ENCODE assay signal across 29 mouse cellular contexts in the genomic region with DNA sequence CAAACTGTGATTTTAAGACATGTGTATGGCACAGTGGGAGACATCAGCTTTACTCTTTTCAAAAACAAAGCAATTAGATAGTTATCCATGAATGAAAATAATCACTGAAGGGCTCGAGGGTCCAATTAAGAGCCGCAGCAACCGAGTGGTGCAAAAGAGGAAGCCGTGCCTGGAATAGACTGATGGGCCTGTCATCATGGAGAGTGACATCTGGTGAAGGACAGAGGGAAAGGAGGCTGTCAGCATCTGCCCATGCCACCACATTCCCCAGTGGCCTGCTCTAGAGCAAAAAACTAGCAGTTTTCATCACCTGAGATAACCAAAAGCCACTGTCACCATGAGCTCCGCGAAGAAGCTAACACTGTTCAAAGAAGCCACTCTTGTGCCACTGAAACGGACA. TPM values are rescaled to one million over a fixed set of nuclear protein-coding genes. Genes with fewer than 3 reads are reported as not detected.
DNase-seq lines count a peak whose midpoint lies in the region; ATAC-seq lines count a peak whose summit lies in the region.
"Had no signal": no experiment of that assay in that cellular context is flagged by ENCODE, and none has a peak within 500 bp of the region (broad histone marks: within the 10 kb centered on the region; RNA-seq: fewer than 3 reads in every experiment).

No protein-coding gene starts in this region.

- no peaks in the 10 kb centered on the region for H3K9me3 ChIP-seq in forebrain, embryonic 12.5 days
- no peaks in the 10 kb centered on the region for H3K9me3 ChIP-seq in forebrain, embryonic 16.5 days (ENCODE audit: control insufficient read depth, low read length)
- no peaks in the 10 kb centered on the region for H3K9me3 ChIP-seq in hindbrain, embryonic 13.5 days
- no peaks in the 10 kb centered on the region for H3K9me3 ChIP-seq in hindbrain, embryonic 16.5 days (ENCODE audit: control insufficient read depth, low read length)
- no peaks in the 10 kb centered on the region for H3K9me3 ChIP-seq in neural tube, embryonic 13.5 days
- H3K9me3 ChIP-seq in neural tube, embryonic 15.5 days (replicated peaks) = no peaks in the 10 kb centered on the region
- H3K9me3 ChIP-seq in midbrain, embryonic 16.5 days (replicated peaks; ENCODE audit: control insufficient read depth, low read length, poor library complexity, severe bottlenecking) = no peaks in the 10 kb centered on the region
- H3K9me3 ChIP-seq: embryonic facial prominence, embryonic 12.5 days; G1E; heart, embryonic 15.5 days; liver, embryonic 12.5 days; megakaryocyte, embryonic 14.5 days had no signal

- H3K27ac ChIP-seq in forebrain, embryonic 12.5 days = no peak overlapping the region
- H3K27ac ChIP-seq in forebrain, embryonic 16.5 days (ENCODE audit: low read length) = no peak overlapping the region
- H3K27ac ChIP-seq in hindbrain, embryonic 13.5 days = no peak overlapping the region
- H3K27ac ChIP-seq in hindbrain, embryonic 16.5 days (ENCODE audit: low read depth, low read length) = no peak overlapping the region
- H3K27ac ChIP-seq in neural tube, embryonic 13.5 days (replicated peaks) = no peak overlapping the region
- H3K27ac ChIP-seq in neural tube, embryonic 15.5 days (replicated peaks) = no peak overlapping the region
- H3K27ac ChIP-seq in midbrain, embryonic 16.5 days (ENCODE audit: low read length) = no peak overlapping the region
- H3K27ac ChIP-seq: embryonic facial prominence, embryonic 12.5 days; heart, embryonic 15.5 days; kidney, postnatal 0 days; liver, embryonic 12.5 days had no signal

- no peaks in the 10 kb centered on the region for H3K27me3 ChIP-seq in forebrain, embryonic 12.5 days
- H3K27me3 ChIP-seq in forebrain, embryonic 16.5 days (replicated peaks; ENCODE audit: control insufficient read depth, insufficient read depth, low read length) = no peaks in the 10 kb centered on the region
- no peaks in the 10 kb centered on the region for H3K27me3 ChIP-seq in hindbrain, embryonic 13.5 days
- H3K27me3 ChIP-seq in hindbrain, embryonic 16.5 days (replicated peaks; ENCODE audit: control insufficient read depth, insufficient read depth, low read length) = no peaks in the 10 kb centered on the region
- no peaks in the 10 kb centered on the region for H3K27me3 ChIP-seq in neural tube, embryonic 13.5 days
- no peaks in the 10 kb centered on the region for H3K27me3 ChIP-seq in neural tube, embryonic 15.5 days (replicated peaks)
- no peaks in the 10 kb centered on the region for H3K27me3 ChIP-seq in midbrain, embryonic 16.5 days (ENCODE audit: control insufficient read depth, insufficient read depth, low read depth, low read length)
- H3K27me3 ChIP-seq: embryonic facial prominence, embryonic 12.5 days; heart, embryonic 15.5 days; liver, embryonic 12.5 days had no signal

- no peak overlapping the region for H3K4me2 ChIP-seq in forebrain, embryonic 12.5 days
- no peak overlapping the region for H3K4me2 ChIP-seq in forebrain, embryonic 16.5 days (ENCODE audit: low read length)
- no peak overlapping the region for H3K4me2 ChIP-seq in hindbrain, embryonic 13.5 days
- H3K4me2 ChIP-seq in hindbrain, embryonic 16.5 days (ENCODE audit: low read length) = no peak overlapping the region
- no peak overlapping the region for H3K4me2 ChIP-seq in neural tube, embryonic 13.5 days
- no peak overlapping the region for H3K4me2 ChIP-seq in neural tube, embryonic 15.5 days
- no peak overlapping the region for H3K4me2 ChIP-seq in midbrain, embryonic 16.5 days (ENCODE audit: low read length)
- H3K4me2 ChIP-seq: embryonic facial prominence, embryonic 12.5 days; heart, embryonic 15.5 days; liver, embryonic 12.5 days had no signal

- WGBS in forebrain, embryonic 12.5 days = 58% methylated on average over 7 of the region's 7 CpGs
- 49% methylated on average over 7 of the region's 7 CpGs for WGBS in forebrain, embryonic 16.5 days
- WGBS in hindbrain, embryonic 13.5 days = 49% methylated on average over 7 of the region's 7 CpGs
- WGBS in hindbrain, embryonic 16.5 days = 55% methylated on average over 7 of the region's 7 CpGs
- 58% methylated on average over 7 of the region's 7 CpGs for WGBS in neural tube, embryonic 13.5 days
- WGBS in neural tube, embryonic 15.5 days = 58% methylated on average over 7 of the region's 7 CpGs
- 64% methylated on average over 7 of the region's 7 CpGs for whole genome bisulfite sequencing in midbrain, embryonic 16.5 days

- ATAC-seq in forebrain, embryonic 12.5 days (ENCODE audit: low FRiP score) = 0 out of 2 replicates have a peak, but pooled peaks have one; percentile 36
- no peak for ATAC-seq in forebrain, embryonic 16.5 days
- 0 out of 2 replicates have a peak, but pooled peaks have one; percentile 52 for ATAC-seq in hindbrain, embryonic 13.5 days (ENCODE audit: low FRiP score)
- no peak for ATAC-seq in hindbrain, embryonic 16.5 days
- peak; percentile 69; the same call in 1 of the 2 replicates for ATAC-seq in neural tube, embryonic 13.5 days (ENCODE audit: low read depth)
- no peak for ATAC-seq in neural tube, embryonic 15.5 days (ENCODE audit: low FRiP score)
- ATAC-seq in midbrain, embryonic 16.5 days = peak; percentile 14; the same call in 1 of the 2 replicates
- ATAC-seq: intestine, embryonic 16.5 days; liver, embryonic 12.5 days; liver, postnatal 0 days had no signal

- H3K9ac ChIP-seq in forebrain, embryonic 12.5 days = no peak overlapping the region
- no peak overlapping the region for H3K9ac ChIP-seq in forebrain, embryonic 16.5 days (replicated peaks; ENCODE audit: low read depth, low read length)
- H3K9ac ChIP-seq in hindbrain, embryonic 13.5 days = no peak overlapping the region
- H3K9ac ChIP-seq in hindbrain, embryonic 16.5 days (ENCODE audit: low read depth, low read length) = no peak overlapping the region
- H3K9ac ChIP-seq in neural tube, embryonic 13.5 days = no peak overlapping the region
- H3K9ac ChIP-seq in neural tube, embryonic 15.5 days (replicated peaks) = no peak overlapping the region
- H3K9ac ChIP-seq in midbrain, embryonic 16.5 days (ENCODE audit: low read depth, low read length) = no peak overlapping the region
- H3K9ac ChIP-seq: embryonic facial prominence, embryonic 12.5 days; heart, embryonic 15.5 days; liver, embryonic 12.5 days; liver, postnatal 0 days had no signal

- DNase-seq in right cerebral cortex, postnatal 4 days = no peak
- DNase-seq: adrenal gland, adult 8-10 months; cerebellum, adult 8-10 months; cerebellum, postnatal 25 days; gastrocnemius, postnatal 10 days; kidney, adult 8-10 months; kidney, postnatal 4 days; layer of hippocampus, postnatal 36 days; left cerebral cortex, postnatal 4 days; liver, postnatal 0 days; lung, postnatal 4 days; right cerebral cortex, adult 18-20 months; thymus, adult 2 months; thymus, postnatal 36 days had no signal

- no peaks in the 10 kb centered on the region; the same call in 1 of the 2 replicates for H3K4me1 ChIP-seq in forebrain, embryonic 12.5 days
- no peaks in the 10 kb centered on the region for H3K4me1 ChIP-seq in forebrain, embryonic 16.5 days (replicated peaks; ENCODE audit: control insufficient read depth, insufficient read depth, low read length)
- peaks cover 5% of the 10 kb centered on the region; the same call in 1 of the 2 replicates for H3K4me1 ChIP-seq in hindbrain, embryonic 13.5 days (replicated peaks)
- H3K4me1 ChIP-seq in hindbrain, embryonic 16.5 days (ENCODE audit: control insufficient read depth, insufficient read depth, low read depth, low read length) = no peaks in the 10 kb centered on the region
- peaks cover 12% of the 10 kb centered on the region; the same call in 1 of the 2 replicates for H3K4me1 ChIP-seq in neural tube, embryonic 13.5 days (replicated peaks)
- no peaks in the 10 kb centered on the region for H3K4me1 ChIP-seq in neural tube, embryonic 15.5 days
- no peaks in the 10 kb centered on the region for H3K4me1 ChIP-seq in midbrain, embryonic 16.5 days (ENCODE audit: control insufficient read depth, insufficient read depth, low read length)
- H3K4me1 ChIP-seq: embryonic facial prominence, embryonic 12.5 days; heart, embryonic 15.5 days; liver, embryonic 12.5 days had no signal

- no peak overlapping the region for H3K4me3 ChIP-seq in forebrain, embryonic 12.5 days (replicated peaks)
- no peak overlapping the region for H3K4me3 ChIP-seq in forebrain, embryonic 16.5 days (replicated peaks; ENCODE audit: low read length)
- H3K4me3 ChIP-seq in hindbrain, embryonic 13.5 days = no peak overlapping the region
- no peak overlapping the region for H3K4me3 ChIP-seq in hindbrain, embryonic 16.5 days (ENCODE audit: low read length)
- H3K4me3 ChIP-seq in neural tube, embryonic 13.5 days = no peak overlapping the region
- no peak overlapping the region for H3K4me3 ChIP-seq in neural tube, embryonic 15.5 days (replicated peaks)
- H3K4me3 ChIP-seq in midbrain, embryonic 16.5 days (ENCODE audit: low read depth, low read length) = no peak overlapping the region
- H3K4me3 ChIP-seq: embryonic facial prominence, embryonic 12.5 days; heart, embryonic 15.5 days; liver, embryonic 12.5 days; megakaryocyte, embryonic 14.5 days had no signal

- no peaks in the 10 kb centered on the region for H3K36me3 ChIP-seq in forebrain, embryonic 12.5 days (replicated peaks)
- H3K36me3 ChIP-seq in forebrain, embryonic 16.5 days (ENCODE audit: control insufficient read depth, insufficient read depth) = no peaks in the 10 kb centered on the region
- H3K36me3 ChIP-seq in hindbrain, embryonic 13.5 days = no peaks in the 10 kb centered on the region
- H3K36me3 ChIP-seq in hindbrain, embryonic 16.5 days (ENCODE audit: control insufficient read depth, insufficient read depth, low read length) = no peaks in the 10 kb centered on the region
- no peaks in the 10 kb centered on the region for H3K36me3 ChIP-seq in neural tube, embryonic 13.5 days
- no peaks in the 10 kb centered on the region for H3K36me3 ChIP-seq in neural tube, embryonic 15.5 days
- H3K36me3 ChIP-seq in midbrain, embryonic 16.5 days (ENCODE audit: control insufficient read depth, insufficient read depth, low read length) = no peaks in the 10 kb centered on the region
- H3K36me3 ChIP-seq: embryonic facial prominence, embryonic 12.5 days; heart, embryonic 15.5 days; liver, embryonic 12.5 days had no signal

RNA-seq across cellular contexts. Expression of a gene that starts 25.6 kb away (rescaled TPM):
- polyA plus RNA-seq in forebrain, embryonic 12.5 days (2016; fragmentation: Nextera tagmentation; extraction: Ambion mirVana) = 13.1 and 13.8 TPM in 2 replicates
- 8.3 and 9.3 TPM in 2 replicates for polyA plus RNA-seq in forebrain, embryonic 16.5 days (2015; fragmentation: Nextera tagmentation; extraction: Ambion mirVana)
- polyA plus RNA-seq in hindbrain, embryonic 13.5 days (2015; fragmentation: Nextera tagmentation; extraction: Ambion mirVana) = 10.6 and 11.0 TPM in 2 replicates
- 10.1 and 11.7 TPM in 2 replicates for polyA plus RNA-seq in hindbrain, embryonic 16.5 days (2015; fragmentation: Nextera tagmentation; extraction: Ambion mirVana)
- polyA plus RNA-seq in neural tube, embryonic 13.5 days (2015; fragmentation: Nextera tagmentation; extraction: Ambion mirVana) = 11.4 and 11.8 TPM in 2 replicates
- 9.6 and 10.1 TPM in 2 replicates for polyA plus RNA-seq in neural tube, embryonic 15.5 days (2015; fragmentation: Nextera tagmentation; extraction: Ambion mirVana)
- 9.5 and 9.9 TPM in 2 replicates for polyA plus RNA-seq in midbrain, embryonic 16.5 days (2015; fragmentation: Nextera tagmentation; extraction: Ambion mirVana)

RNA-seq across cellular contexts. Expression of a gene that starts 49.8 kb away (rescaled TPM):
- 359 and 367 TPM in 2 replicates for polyA plus RNA-seq in forebrain, embryonic 12.5 days (2016; fragmentation: Nextera tagmentation; extraction: Ambion mirVana)
- 174 and 193 TPM in 2 replicates for polyA plus RNA-seq in forebrain, embryonic 16.5 days (2015; fragmentation: Nextera tagmentation; extraction: Ambion mirVana)
- 225 and 252 TPM in 2 replicates for polyA plus RNA-seq in hindbrain, embryonic 13.5 days (2015; fragmentation: Nextera tagmentation; extraction: Ambion mirVana)
- 188 and 219 TPM in 2 replicates for polyA plus RNA-seq in hindbrain, embryonic 16.5 days (2015; fragmentation: Nextera tagmentation; extraction: Ambion mirVana)
- 273 and 274 TPM in 2 replicates for polyA plus RNA-seq in neural tube, embryonic 13.5 days (2015; fragmentation: Nextera tagmentation; extraction: Ambion mirVana)
- 252 and 266 TPM in 2 replicates for polyA plus RNA-seq in neural tube, embryonic 15.5 days (2015; fragmentation: Nextera tagmentation; extraction: Ambion mirVana)
- polyA plus RNA-seq in midbrain, embryonic 16.5 days (2015; fragmentation: Nextera tagmentation; extraction: Ambion mirVana) = 224 and 241 TPM in 2 replicates

RNA-seq across cellular contexts. Expression of a gene that starts 57.8 kb away (rescaled TPM):
- not detected in 2 replicates for polyA plus RNA-seq in forebrain, embryonic 12.5 days (2016; fragmentation: Nextera tagmentation; extraction: Ambion mirVana)
- not detected in 2 replicates for polyA plus RNA-seq in forebrain, embryonic 16.5 days (2015; fragmentation: Nextera tagmentation; extraction: Ambion mirVana)
- 0.04 TPM in 1 of 2 replicates, not detected in the other for polyA plus RNA-seq in hindbrain, embryonic 13.5 days (2015; fragmentation: Nextera tagmentation; extraction: Ambion mirVana)
- polyA plus RNA-seq in hindbrain, embryonic 16.5 days (2015; fragmentation: Nextera tagmentation; extraction: Ambion mirVana) = 0.08 TPM in 1 of 2 replicates, not detected in the other
- polyA plus RNA-seq in neural tube, embryonic 13.5 days (2015; fragmentation: Nextera tagmentation; extraction: Ambion mirVana) = 0.15 TPM in 1 of 2 replicates, not detected in the other
- polyA plus RNA-seq in neural tube, embryonic 15.5 days (2015; fragmentation: Nextera tagmentation; extraction: Ambion mirVana) = 0.10 and 0.11 TPM in 2 replicates
- 0.11 TPM in 1 of 2 replicates, not detected in the other for polyA plus RNA-seq in midbrain, embryonic 16.5 days (2015; fragmentation: Nextera tagmentation; extraction: Ambion mirVana)
- polyA plus RNA-seq: neural tube, embryonic 11.5 days had no signal

Comparison
In these comparisons a context has a peak if more than half of its experiments do, and no peak if none do; other contexts are left out.
1. ATAC-seq: peak in forebrain, embryonic 12.5 days (single experiment), hindbrain, embryonic 13.5 days (single experiment), neural tube, embryonic 13.5 days (single experiment) and midbrain, embryonic 16.5 days (single experiment); none in forebrain, embryonic 16.5 days (single experiment), hindbrain, embryonic 16.5 days (single experiment) and neural tube, embryonic 15.5 days (single experiment).